Mouse (Mus musculus): Measurements from ENCODE around the gene Yif1b.

The Yif1b gene

DNA sequence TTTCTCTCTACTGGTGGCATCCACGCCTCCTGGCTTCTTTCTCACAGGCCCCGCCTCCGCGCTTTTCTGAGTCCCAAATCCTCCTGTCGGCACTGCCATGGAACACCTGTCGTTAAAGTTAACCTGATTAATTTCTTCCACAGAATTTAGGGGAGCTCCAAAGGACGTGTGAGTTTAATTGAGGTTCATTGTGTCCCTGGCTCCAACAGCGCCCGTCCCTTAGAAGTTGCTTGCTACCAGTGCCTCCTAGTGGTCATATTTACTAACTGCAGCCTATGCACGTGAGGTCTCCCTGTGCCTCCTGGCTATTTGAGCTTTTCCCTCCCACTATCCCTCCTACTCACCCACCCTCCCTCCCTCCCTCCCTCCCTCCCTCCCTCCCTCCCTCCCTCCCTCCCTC, 58.9 kb downstream of the Yif1b start:
- CTCF ChIA-PET: interaction anchor here (0.6 to 0.8 kb wide), 3 partner anchors 46 to 699 kb away, joined by 3 to 12 read pairs (median 4); no protein-coding TSS in a partner anchor

Measured in spleen, embryonic (tissue).